Comparison of ENCODE assay signal across 12 mouse cellular contexts in genomic region chr5:3787548-3787947, GRCm38 (mm10). TPM values are rescaled to one million over a fixed set of nuclear protein-coding genes. Genes with fewer than 3 reads are reported as not detected.
DNase-seq lines count a peak whose midpoint lies in the region; ATAC-seq lines count a peak whose summit lies in the region.
"Had no signal": no experiment of that assay in that cellular context is flagged by ENCODE, and none has a peak within 500 bp of the region (broad histone marks: within the 10 kb centered on the region; RNA-seq: fewer than 3 reads in every experiment).

No protein-coding gene starts in this region.

- WGBS in heart, embryonic 10.5 days = 84% methylated on average over 4 of the region's 4 CpGs
- WGBS in hindbrain, embryonic 11.5 days = 93% methylated on average over 4 of the region's 4 CpGs
- 84% methylated on average over 4 of the region's 4 CpGs for WGBS in hindbrain, embryonic 14.5 days

- no peak overlapping the region for H3K4me3 ChIP-seq in heart, embryonic 10.5 days
- no peak overlapping the region for H3K4me3 ChIP-seq in hindbrain, embryonic 11.5 days (ENCODE audit: low read depth, low read length)
- H3K4me3 ChIP-seq in hindbrain, embryonic 14.5 days (replicated peaks; ENCODE audit: low read length) = no peak overlapping the region
- H3K4me3 ChIP-seq: hindbrain, embryonic 15.5 days; liver, embryonic 15.5 days had no signal

- DNase-seq in heart, postnatal 4 days = peak; percentile 19
- no peak for DNase-seq in heart, embryonic 10.5 days (ENCODE audit: low spot score)
- DNase-seq in 3134 (ENCODE audit: extremely low read depth, insufficient read length, low spot score) (peak; percentile 43), NIH3T3 (ENCODE audit: low read depth) (peak; percentile 80)
- DNase-seq in fibroblast of lung, adult 2 months (ENCODE audit: low read depth) = peak; percentile 56
- DNase-seq in hindbrain, embryonic 11.5 days (ENCODE audit: low spot score) = no peak
- no peak for DNase-seq in hindbrain, embryonic 14.5 days (ENCODE audit: low spot score)
- DNase-seq: cerebellum, adult 9-11 months had no signal

- no peak for ATAC-seq in hindbrain, embryonic 11.5 days (ENCODE audit: low FRiP score)
- no peak for ATAC-seq in hindbrain, embryonic 14.5 days (ENCODE audit: low FRiP score)

- H3K4me1 ChIP-seq in heart, embryonic 10.5 days = 0 out of 2 replicates have a peak, but pooled peaks cover 2% of the 10 kb centered on the region
- H3K4me1 ChIP-seq in hindbrain, embryonic 11.5 days (replicated peaks; ENCODE audit: control insufficient read depth, insufficient read depth, low read length) = no peaks in the 10 kb centered on the region
- no peaks in the 10 kb centered on the region for H3K4me1 ChIP-seq in hindbrain, embryonic 14.5 days (replicated peaks; ENCODE audit: control insufficient read depth, insufficient read depth, low read length)

- H3K36me3 ChIP-seq in heart, embryonic 10.5 days = no peaks in the 10 kb centered on the region
- no peaks in the 10 kb centered on the region for H3K36me3 ChIP-seq in hindbrain, embryonic 11.5 days (ENCODE audit: control insufficient read depth, insufficient read depth, low read length)
- H3K36me3 ChIP-seq in hindbrain, embryonic 14.5 days (replicated peaks; ENCODE audit: control insufficient read depth, insufficient read depth) = no peaks in the 10 kb centered on the region
- H3K36me3 ChIP-seq: hindbrain, embryonic 15.5 days; liver, embryonic 15.5 days had no signal

- no peak overlapping the region for H3K27ac ChIP-seq in heart, embryonic 10.5 days
- H3K27ac ChIP-seq in hindbrain, embryonic 11.5 days (ENCODE audit: low read depth, low read length) = no peak overlapping the region
- no peak overlapping the region for H3K27ac ChIP-seq in hindbrain, embryonic 14.5 days
- H3K27ac ChIP-seq: hindbrain, embryonic 15.5 days; liver, embryonic 15.5 days had no signal

- H3K9me3 ChIP-seq in heart, embryonic 10.5 days = no peaks in the 10 kb centered on the region
- H3K9me3 ChIP-seq in hindbrain, embryonic 11.5 days (ENCODE audit: control insufficient read depth, low read length) = no peaks in the 10 kb centered on the region
- H3K9me3 ChIP-seq in hindbrain, embryonic 14.5 days (ENCODE audit: control insufficient read depth, low read length) = no peaks in the 10 kb centered on the region
- H3K9me3 ChIP-seq: hindbrain, embryonic 15.5 days; liver, embryonic 15.5 days had no signal

- H3K9ac ChIP-seq in hindbrain, embryonic 11.5 days (ENCODE audit: low read depth, low read length) = no peak overlapping the region
- no peak overlapping the region for H3K9ac ChIP-seq in hindbrain, embryonic 14.5 days
- H3K9ac ChIP-seq: hindbrain, embryonic 15.5 days; liver, embryonic 15.5 days had no signal

- H3K4me2 ChIP-seq in hindbrain, embryonic 11.5 days (replicated peaks; ENCODE audit: low read depth, low read length) = no peak overlapping the region
- no peak overlapping the region for H3K4me2 ChIP-seq in hindbrain, embryonic 14.5 days (replicated peaks)
- H3K4me2 ChIP-seq: heart, embryonic 11.5 days; hindbrain, embryonic 15.5 days; liver, embryonic 15.5 days; midbrain, embryonic 11.5 days had no signal

- no peaks in the 10 kb centered on the region for H3K27me3 ChIP-seq in heart, embryonic 10.5 days (ENCODE audit: insufficient read depth, poor library complexity, severe bottlenecking)
- no peaks in the 10 kb centered on the region for H3K27me3 ChIP-seq in hindbrain, embryonic 11.5 days (ENCODE audit: control insufficient read depth, insufficient read depth, low read length)
- no peaks in the 10 kb centered on the region for H3K27me3 ChIP-seq in hindbrain, embryonic 14.5 days (ENCODE audit: control insufficient read depth, insufficient read depth, low read length)
- H3K27me3 ChIP-seq: hindbrain, embryonic 15.5 days; liver, embryonic 15.5 days had no signal

RNA-seq across cellular contexts. Expression of gene Ankib1, which starts 15.2 kb away (rescaled TPM):
- 10 to 100 TPM; 30.7 to 33.1 TPM for total RNA-seq in heart, postnatal 4 days (2021)
- polyA plus RNA-seq in heart, embryonic 10.5 days (2016; fragmentation: Nextera tagmentation; extraction: Ambion mirVana) = 8.3 and 9.1 TPM in 2 replicates
- 15.8 and 18.2 TPM in 2 replicates for polyA plus RNA-seq in hindbrain, embryonic 11.5 days (2014; fragmentation: Nextera tagmentation; extraction: Ambion mirVana)
- polyA plus RNA-seq in hindbrain, embryonic 14.5 days (2014; fragmentation: Nextera tagmentation; extraction: Ambion mirVana) = 25.0 and 25.7 TPM in 2 replicates

RNA-seq across cellular contexts. Expression of gene Krit1, which starts 15.4 kb away (rescaled TPM):
- 10 to 100 TPM; 32.8 to 37.2 TPM for total RNA-seq in heart, postnatal 4 days (2021)
- 44.2 and 45.1 TPM in 2 replicates for polyA plus RNA-seq in heart, embryonic 10.5 days (2016; fragmentation: Nextera tagmentation; extraction: Ambion mirVana)
- 66.9 and 71.5 TPM in 2 replicates for polyA plus RNA-seq in hindbrain, embryonic 11.5 days (2014; fragmentation: Nextera tagmentation; extraction: Ambion mirVana)
- polyA plus RNA-seq in hindbrain, embryonic 14.5 days (2014; fragmentation: Nextera tagmentation; extraction: Ambion mirVana) = 49.8 and 51.4 TPM in 2 replicates

RNA-seq across cellular contexts. Expression of gene Lrrd1, which starts 57.4 kb away (rescaled TPM):
- under 1 TPM; 0.25 to 0.29 TPM for total RNA-seq in heart, postnatal 4 days (2021)
- 0.11 and 0.34 TPM in 2 replicates for polyA plus RNA-seq in heart, embryonic 10.5 days (2016; fragmentation: Nextera tagmentation; extraction: Ambion mirVana)
- polyA plus RNA-seq in hindbrain, embryonic 11.5 days (2014; fragmentation: Nextera tagmentation; extraction: Ambion mirVana) = 0.17 and 0.20 TPM in 2 replicates
- 0.07 and 0.12 TPM in 2 replicates for polyA plus RNA-seq in hindbrain, embryonic 14.5 days (2014; fragmentation: Nextera tagmentation; extraction: Ambion mirVana)
- polyA plus RNA-seq: liver, embryonic 15.5 days had no signal

Comparison
In these comparisons a context has a peak if more than half of its experiments do, and no peak if none do; other contexts are left out.
1. DNase-seq: peak in heart, postnatal 4 days (single experiment), 3134 (single experiment), NIH3T3 (single experiment) and fibroblast of lung, adult 2 months (single experiment); none in heart, embryonic 10.5 days (single experiment), hindbrain, embryonic 11.5 days (single experiment) and hindbrain, embryonic 14.5 days (single experiment).